Mouse (Mus musculus) naive thymus-derived CD4-positive, alpha-beta T cell, adult 2 months (primary cell): ENCODE data around the gene Xylt1.
A peak's percentile ranks its signal among the peaks of the same experiment; 100 is the strongest.

Source experiments
- DNase-seq: peaks from one replicate; pipeline ENCODE4 v3.0.0-alpha.2; 2011; ENCODE audit warnings: low read depth

Xylt1 gene

DNA sequence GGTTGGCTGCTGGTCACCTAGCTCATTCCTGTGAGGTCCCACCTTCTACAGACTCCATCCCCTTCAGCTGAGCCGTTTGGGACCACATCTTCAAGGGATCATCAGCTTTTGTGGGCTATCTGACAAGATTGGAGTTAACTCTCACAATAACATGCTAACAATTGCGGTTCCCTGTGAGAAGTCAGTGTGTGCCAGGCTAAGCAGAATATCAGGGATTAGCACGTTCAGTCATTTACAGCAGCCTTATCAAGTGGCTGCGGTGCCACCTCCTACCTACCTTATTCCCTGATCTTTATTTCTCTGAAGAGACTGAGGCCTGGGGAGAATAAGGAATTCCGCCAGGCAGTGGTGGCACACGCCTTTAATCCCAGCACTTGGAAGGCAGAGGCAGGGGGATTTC is 13.6 kb downstream of the Xylt1 start:
- no peak for DNase-seq

DNA sequence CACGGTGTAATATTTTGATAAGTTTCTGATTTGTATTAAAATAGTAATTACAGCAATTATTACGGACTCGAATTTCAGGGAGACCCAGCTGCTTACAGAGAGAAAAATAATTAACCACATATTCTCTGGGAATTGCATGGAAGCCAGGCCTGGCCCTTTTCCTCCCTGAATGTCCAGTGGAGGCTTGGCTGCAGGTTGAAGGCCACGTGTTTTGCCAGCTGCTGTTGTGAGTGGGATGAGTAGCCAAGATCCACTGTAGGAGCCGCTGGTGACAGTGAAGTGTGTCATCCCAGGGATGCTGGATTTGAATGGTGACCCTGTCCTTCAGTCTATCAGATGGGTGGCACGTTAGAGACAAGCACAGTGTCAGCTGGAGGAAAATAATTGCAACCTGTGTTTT is 14.7 kb downstream of the Xylt1 start:
- no peak for DNase-seq

DNA sequence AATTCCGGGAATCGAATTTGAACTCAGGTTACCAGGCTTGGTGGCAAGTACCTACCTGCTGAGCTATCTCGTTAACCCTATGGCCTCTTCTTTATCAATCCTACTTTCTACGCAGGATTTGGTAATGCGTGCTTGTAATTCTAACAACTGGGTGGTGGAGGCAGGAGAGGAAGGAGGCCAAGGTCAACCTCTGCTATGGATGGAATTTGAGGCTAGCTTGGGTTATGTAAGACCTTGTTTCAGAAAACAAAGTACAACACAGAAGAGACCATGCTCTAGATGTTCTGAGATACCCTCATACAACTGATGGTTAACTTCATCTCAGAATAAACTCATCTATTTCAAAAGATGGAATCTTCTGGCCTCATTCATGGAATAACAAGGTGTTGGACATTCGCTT is 17.1 kb downstream of the Xylt1 start:
- DNase-seq, result no peak

DNA sequence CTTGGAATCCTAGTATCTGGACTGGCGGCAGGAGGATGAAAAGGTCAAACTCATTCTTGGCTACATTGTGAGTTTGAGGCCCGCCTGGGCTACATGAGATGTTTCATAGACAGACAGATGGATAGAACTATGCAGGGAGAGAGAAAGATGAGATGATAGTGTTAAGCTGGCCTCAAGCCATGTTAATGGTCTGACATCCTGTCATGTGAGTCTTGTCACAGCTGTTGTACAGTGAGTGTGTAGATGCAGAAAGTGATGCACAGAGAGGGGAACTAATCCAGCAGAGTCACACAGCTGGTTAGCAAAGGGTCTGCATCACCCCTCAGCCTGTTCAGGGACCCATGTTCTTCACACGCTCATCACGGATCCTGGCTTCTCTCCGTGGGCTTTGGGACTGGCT is 19.2 kb downstream of the Xylt1 start:
- DNase-seq, result no peak

GRCm38 (mm10) chr7:117401581-117401980 is 20.8 kb downstream of the Xylt1 start:
- no peak for DNase-seq

DNA sequence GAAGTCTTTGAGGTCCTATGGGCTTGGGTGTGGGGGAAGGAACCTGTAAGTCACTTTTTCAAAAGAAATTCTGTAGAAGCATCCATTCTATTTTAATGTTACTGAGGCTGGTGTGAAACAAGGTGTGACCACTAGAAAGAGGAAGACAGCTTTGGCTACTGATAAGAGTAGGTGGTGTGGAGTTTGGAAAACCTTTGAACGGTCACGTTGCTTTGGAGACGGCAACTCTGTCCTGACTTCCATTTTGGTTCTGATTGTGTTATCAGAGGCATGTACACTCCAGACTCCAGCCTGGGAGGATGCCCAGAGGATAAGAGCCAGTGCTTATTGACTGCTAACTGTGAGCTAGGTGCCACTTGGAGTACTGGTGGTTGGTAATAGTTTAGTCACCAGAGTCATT is 25.6 kb downstream of the Xylt1 start:
- DNase-seq, result no peak

DNA sequence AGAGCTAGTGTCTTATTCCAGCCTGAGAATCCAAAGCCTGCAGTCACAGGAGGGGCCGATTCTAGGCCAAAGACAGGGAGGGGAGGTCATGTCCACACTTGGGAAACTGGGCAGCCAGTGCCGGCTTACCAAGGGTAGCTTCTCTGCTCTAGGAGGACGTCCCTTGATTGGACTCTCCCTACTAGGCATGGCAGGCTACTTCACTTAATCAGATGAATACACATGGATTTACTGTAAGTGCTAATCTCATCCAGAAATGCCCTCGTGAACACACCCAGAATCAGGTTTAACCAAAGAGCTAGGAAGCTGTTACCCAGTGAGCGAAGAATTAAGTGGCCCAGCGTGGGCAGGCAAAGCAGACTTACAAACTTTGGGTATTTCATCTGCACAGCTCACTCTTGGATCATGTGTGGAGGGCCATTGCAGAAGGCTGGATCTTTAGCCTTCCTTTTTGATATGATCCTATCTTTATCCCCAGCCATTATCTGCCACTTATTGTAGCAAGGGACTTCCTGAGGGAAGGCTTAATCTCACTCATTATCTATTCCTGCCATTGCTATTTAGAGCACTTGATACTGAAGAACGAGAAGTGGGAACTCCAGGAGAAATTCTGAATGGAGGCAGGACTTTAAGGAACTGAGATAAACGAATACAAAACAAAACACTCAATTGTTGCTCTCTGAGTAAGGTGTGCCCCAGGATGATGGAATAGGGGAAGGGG is 28.6 kb downstream of the Xylt1 start:
- no peak for DNase-seq

DNA sequence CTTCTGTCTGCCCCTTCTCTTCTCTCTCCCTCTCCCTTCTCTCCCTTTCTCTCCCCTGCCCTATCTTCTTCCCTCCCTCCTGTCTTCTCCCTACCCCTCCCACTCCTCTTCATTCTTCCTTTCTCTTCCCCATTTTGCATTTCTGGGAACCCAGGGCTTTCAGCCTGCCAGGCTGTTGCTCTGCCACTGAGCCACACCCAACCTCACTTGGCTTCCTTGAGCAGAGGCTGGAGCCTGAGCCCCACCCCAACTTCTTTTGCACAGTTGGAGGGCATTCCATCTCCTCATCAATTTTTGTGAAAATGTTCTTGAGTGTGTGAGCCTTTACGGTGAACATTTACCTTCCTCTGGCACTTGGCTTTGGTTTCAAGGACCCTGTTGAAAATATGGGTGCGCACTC is 31.1 kb downstream of the Xylt1 start:
- no peak for DNase-seq

GRCm38 (mm10) chr7:117412405-117412804 is 31.6 kb downstream of the Xylt1 start:
- DNase-seq, result no peak

DNA sequence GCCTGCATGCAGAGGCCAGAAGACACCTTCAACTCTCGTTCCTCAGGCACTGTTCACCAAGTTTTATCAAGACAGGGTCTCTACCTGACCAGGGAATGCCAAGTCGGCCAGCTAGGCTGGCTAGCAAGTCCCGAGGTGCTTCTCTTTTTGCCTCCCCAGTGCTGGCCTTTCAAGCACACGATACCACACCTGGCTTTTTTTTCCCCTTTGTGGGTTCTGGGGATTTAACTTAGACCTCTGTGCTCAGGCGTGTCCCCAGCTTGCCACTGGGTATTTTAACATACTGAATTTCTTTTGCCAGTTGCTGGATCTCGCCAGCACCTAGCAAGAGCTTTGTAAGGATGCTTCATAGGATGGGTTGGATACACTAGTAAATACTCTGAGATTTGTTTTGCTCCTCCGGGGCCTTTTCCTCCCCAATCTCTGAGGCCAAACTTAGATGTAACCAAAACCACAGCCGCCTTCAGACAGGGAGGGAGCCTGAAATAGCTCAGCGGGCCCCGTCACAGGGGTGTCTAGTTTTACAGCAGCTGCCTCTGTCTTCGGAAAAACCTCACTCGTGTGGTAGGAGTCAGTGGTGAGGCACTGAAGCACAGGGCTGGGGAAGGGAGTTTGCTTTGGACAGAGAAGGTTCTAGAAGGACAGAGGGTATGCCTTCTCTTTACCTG is 33.7 kb downstream of the Xylt1 start:
- DNase-seq, result peak; percentile 82

DNA sequence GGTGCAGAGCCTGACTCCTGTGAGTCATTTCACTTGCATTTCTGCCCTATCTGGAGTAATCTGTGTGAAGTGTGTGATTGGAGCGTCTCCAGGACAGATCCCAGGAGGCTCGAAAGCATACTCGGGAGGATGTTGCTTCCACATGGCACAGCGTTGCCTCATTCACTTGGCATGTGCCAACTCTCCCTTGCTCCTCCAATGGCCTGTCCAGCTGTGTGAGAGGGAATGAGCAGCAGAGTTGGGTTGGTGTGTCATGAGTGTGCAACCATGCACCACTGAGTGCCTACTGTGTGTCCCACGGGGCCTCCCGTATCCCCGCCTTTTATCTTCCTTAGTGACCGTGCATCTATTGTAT is 34.2 kb downstream of the Xylt1 start:
- DNase-seq, result no peak

- peak; percentile 44 for DNase-seq
Measured at GRCm38 (mm10) chr7:117419041-117419440, 38.3 kb downstream of the Xylt1 start.

GRCm38 (mm10) chr7:117419846-117420245 is 39.1 kb downstream of the Xylt1 start:
- DNase-seq, result no peak

- no peak for DNase-seq
Measured at GRCm38 (mm10) chr7:117420301-117420700, 39.5 kb downstream of the Xylt1 start.

DNA sequence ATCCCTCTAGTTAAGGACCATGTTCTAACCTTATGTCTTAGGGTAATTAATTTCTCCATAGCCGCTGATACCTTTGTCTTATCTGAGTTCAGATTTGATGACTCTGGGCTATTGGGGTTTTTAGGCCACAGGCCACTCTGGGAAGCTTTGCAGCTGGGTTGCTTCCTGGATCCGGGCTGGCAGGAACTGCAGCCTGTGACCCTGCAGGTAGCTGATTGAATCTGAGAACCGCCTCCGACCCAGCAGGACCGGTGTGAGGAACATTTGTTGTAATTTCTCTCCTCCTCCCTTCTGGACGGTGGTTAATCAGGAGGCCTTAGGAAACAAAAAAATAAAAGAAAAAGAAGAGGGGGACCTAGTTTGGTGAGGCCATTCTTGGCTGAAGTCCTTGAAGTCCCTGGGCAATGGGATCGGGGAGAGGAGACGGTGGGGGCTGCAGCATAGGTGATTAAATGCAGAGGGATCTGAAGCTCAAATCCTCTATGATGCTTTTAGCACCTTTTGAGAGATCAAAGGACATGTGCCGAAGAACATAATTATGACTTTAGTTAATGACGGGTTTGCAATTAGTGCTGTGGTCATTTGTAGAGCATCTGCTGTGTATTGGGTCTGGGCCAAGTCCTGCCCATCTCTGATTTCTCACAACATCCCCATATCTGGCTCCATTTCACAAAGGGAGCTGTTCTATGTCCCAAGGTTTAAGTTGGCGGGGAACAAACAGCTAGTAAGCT is 40.2 kb downstream of the Xylt1 start:
- DNase-seq, result no peak

- DNase-seq, result peak; percentile 68
Measured at GRCm38 (mm10) chr7:117424841-117425240, 44.1 kb downstream of the Xylt1 start.

- DNase-seq, result no peak
Measured at GRCm38 (mm10) chr7:117426366-117426765, 45.6 kb downstream of the Xylt1 start.

DNA sequence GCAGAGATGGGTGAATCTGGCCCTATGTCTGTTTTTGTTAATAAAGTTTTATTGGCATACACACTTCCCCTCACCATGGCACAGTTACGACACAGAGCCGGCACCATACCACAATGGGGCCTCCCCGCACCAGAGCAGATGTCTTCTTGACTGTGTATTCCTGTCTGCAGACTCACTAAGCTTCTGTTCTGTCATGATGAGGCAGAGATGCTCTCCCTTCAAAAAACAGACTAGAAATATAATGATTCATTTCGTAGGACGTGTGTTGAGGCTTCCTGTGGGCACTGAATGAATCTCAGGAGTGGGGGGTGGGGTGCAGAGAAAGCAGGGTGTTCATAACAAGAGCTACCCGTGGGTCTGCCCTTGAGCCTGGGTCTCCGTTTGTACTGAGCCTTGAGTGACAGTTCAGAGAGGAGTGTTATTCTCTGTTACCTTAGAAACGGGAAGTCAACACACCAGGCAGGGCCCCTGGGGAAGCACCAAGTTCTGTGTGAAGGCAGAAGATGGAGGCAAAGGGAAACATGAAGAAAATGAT is 48.0 kb downstream of the Xylt1 start:
- DNase-seq, result peak; percentile 95

- no peak for DNase-seq
Measured at GRCm38 (mm10) chr7:117429483-117429882, 48.7 kb downstream of the Xylt1 start.

DNA sequence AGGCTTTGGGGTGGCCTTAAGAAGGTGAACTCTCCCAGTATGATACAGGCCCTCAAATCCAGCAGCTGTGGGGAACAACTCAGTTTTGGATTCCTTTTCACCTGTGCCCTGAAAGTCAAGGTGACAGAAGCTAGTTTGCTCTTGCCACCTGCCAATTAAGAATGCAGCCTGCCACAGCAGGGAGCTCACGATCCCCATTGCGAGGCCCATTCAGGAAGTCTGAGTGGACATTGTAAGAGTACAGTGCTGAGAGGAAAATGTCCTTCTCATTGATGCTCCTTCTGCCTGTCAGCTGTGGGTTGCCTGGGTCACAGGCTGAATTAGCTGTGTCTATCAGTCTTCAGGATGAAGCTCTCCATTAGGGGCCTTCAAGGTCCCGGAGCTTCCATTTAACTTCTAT is 49.1 kb downstream of the Xylt1 start:
- no peak for DNase-seq

- no peak for DNase-seq
Measured at GRCm38 (mm10) chr7:117430361-117430935, 49.7 kb downstream of the Xylt1 start.

GRCm38 (mm10) chr7:117433641-117434040 is 52.9 kb downstream of the Xylt1 start:
- peak; percentile 63 for DNase-seq

DNA sequence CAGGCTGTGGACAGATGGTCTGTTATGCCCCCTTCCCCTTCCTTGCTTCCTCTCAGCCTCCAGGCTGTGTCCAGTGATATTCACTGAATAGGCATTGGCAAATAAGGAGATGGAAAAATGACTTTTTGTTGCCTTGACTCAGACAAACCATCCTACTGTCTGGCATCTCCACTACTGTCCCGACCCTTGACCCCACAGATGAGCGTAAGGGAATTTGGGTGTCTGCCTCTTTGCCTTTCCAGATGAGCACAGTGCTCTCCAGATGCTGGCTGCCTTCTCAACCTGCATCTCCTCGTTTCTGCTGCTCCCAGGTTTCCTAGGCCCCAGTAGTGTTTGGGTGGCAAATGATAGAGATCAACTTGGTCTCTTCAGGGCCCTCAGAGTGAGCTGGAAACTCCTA is 54.3 kb downstream of the Xylt1 start:
- no peak for DNase-seq
